Mouse (Mus musculus) liver, embryonic 14.5 days (tissue): ENCODE measurements around the gene Gm35315. TPM values are rescaled to one million over a fixed set of nuclear protein-coding genes. Genes with fewer than 3 reads are reported as not detected.

Experiments used
- ATAC-seq: fragments of 200-750 bp; cut with Nextera tagmentation; 2 replicates; pipeline ENCODE4 v1.8.0; 2017; ENCODE audit warnings: moderate number of reproducible peaks, mild to moderate bottlenecking, moderate library complexity; ENCODE audit not compliant: insufficient read depth
- DNase-seq, 3 experiments: peaks; one replicate each; pipeline ENCODE4 v3.0.0-alpha.2; 2012 to 2013; ENCODE audit warnings: low read depth in 3 of 3, low spot score in 3 of 3
- H3K27ac ChIP-seq: fragments of 300-500 bp; sonication (generic); 2 replicates; pipeline ENCODE4 v1.5.1; 2014; ENCODE audit warnings: moderate library complexity, mild to moderate bottlenecking, control low read depth, inconsistent platforms
- H3K27me3 ChIP-seq: fragments of 300-500 bp; sonication (generic); 2 replicates; pipeline ENCODE4 v1.6.1; 2014; ENCODE audit warnings: mild to moderate bottlenecking, low read length, moderate library complexity; ENCODE audit not compliant: control insufficient read depth, insufficient read depth
- H3K36me3 ChIP-seq: fragments of 300-500 bp; sonication (generic); replicated peaks from 2 replicates; pipeline ENCODE4 v1.6.1; 2014; ENCODE audit warnings: low read depth; ENCODE audit not compliant: control insufficient read depth, insufficient read depth
- H3K4me1 ChIP-seq, 2 experiments: fragments of 200-500 bp in 1 of 2; fragments of 300-500 bp in 1 of 2; sonication (generic) in 1 of 2; replicated peaks; 2 replicates each; pipeline ENCODE4 v1.6.1; 2012 to 2014; ENCODE audit warnings: antibody characterized with exemption in 1 of 2, inconsistent platforms in 1 of 2, low read length in 1 of 2; ENCODE audit not compliant: control insufficient read depth in 2 of 2, insufficient read depth in 2 of 2
- H3K4me2 ChIP-seq: fragments of 300-500 bp; sonication (generic); 2 replicates; pipeline ENCODE4 v1.6.1; 2014; ENCODE audit warnings: low read depth, mild to moderate bottlenecking, control low read depth, moderate library complexity
- H3K4me3 ChIP-seq, 2 experiments: fragments of 200-500 bp in 1 of 2; fragments of 300-500 bp in 1 of 2; sonication (generic) in 1 of 2; 2 replicates each; pipeline ENCODE4 v1.5.1; 2012 to 2014; ENCODE audit warnings: low read depth in 2 of 2, low read length in 2 of 2, mild to moderate bottlenecking in 2 of 2, control low read depth in 1 of 2, inconsistent platforms in 1 of 2, moderate library complexity in 1 of 2; ENCODE audit not compliant: insufficient read depth in 1 of 2
- H3K9ac ChIP-seq: fragments of 300-500 bp; sonication (generic); replicated peaks from 2 replicates; pipeline ENCODE4 v1.6.1; 2014; ENCODE audit warnings: mild to moderate bottlenecking, control low read depth, moderate library complexity
- H3K9me3 ChIP-seq: fragments of 300-500 bp; sonication (generic); 2 replicates; pipeline ENCODE4 v1.6.1; 2016; ENCODE audit warnings: low read length, mixed read lengths; ENCODE audit not compliant: control insufficient read depth
- CTCF ChIP-seq: IDR thresholded peaks from 2 replicates; pipeline ENCODE4 v1.5.1; 2016; ENCODE audit warnings: antibody characterized with exemption, low read depth, control low read depth
- EP300 ChIP-seq: IDR thresholded peaks from 2 replicates; pipeline ENCODE4 v1.6.1; 2016; ENCODE audit warnings: antibody characterized with exemption, low read depth
- WGBS: fragments of 180-500 bp; shearing (Covaris S2); extraction: QIAGEN DNeasy Blood & Tissue Kit; methylation state at CpG from one replicate; pipeline ENCODE4 v1.1.7; 2014; ENCODE audit not compliant: insufficient replicate concordance; 5-methylcytosine and 5-hydroxymethylcytosine counted together
- polyA plus RNA-seq, 2 experiments: library from polyadenylated mRNA; depleted of rRNA in 1 of 2; stranded (reverse) in 1 of 2; unstranded in 1 of 2; fragments of >200 nt; fragmentation: Nextera tagmentation in 1 of 2; extraction: Ambion mirVana in 1 of 2; gene quantifications; 2 replicates each; pipeline versions ENCODE4 v1.2.1 to v1.2.3; 2012 to 2014

The Gm35315 gene
- polyA plus RNA-seq, 2 experiments: 0.51 to 0.81 TPM

DNA sequence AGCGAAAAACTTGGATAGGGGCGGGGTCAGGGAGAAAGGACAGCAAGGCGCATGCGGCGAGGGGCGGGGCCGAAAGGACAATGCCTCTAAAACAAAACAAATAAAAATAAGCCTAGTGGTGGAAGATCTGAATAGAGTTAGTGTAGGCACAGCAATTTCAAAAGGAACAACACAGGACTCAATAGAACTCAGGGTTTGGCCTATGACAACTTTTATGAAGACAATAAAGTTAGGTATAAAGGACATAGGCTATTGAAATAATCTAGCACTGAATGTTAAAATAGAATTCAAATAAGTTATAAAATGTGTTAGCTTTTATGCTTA lies 14.0 kb upstream of the Gm35315 start:
- H3K9ac ChIP-seq: no peak overlapping the region
- no peaks in the 10 kb centered on the region for H3K27me3 ChIP-seq
- peaks cover 13% of the 10 kb centered on the region for H3K36me3 ChIP-seq
- 0 out of 2 replicates have a peak, but pooled peaks have one; percentile 8 for TF ChIP-seq CTCF
- no peak for TF ChIP-seq EP300
- H3K27ac ChIP-seq: no peak overlapping the region
- WGBS: 2% methylated on average over 7 of the region's 7 CpGs
- no peak for ATAC-seq
- no peak for DNase-seq
- no peaks in the 10 kb centered on the region for H3K9me3 ChIP-seq
- H3K4me3 ChIP-seq: peak overlapping the region; percentile 78 to 84; a peak in 3 of 4 replicates
- peaks cover 4 to 11% of the 10 kb centered on the region in 2 experiments; a peak in 2 of 4 replicates for H3K4me1 ChIP-seq
- H3K4me2 ChIP-seq: peak overlapping the region; percentile 80

DNA sequence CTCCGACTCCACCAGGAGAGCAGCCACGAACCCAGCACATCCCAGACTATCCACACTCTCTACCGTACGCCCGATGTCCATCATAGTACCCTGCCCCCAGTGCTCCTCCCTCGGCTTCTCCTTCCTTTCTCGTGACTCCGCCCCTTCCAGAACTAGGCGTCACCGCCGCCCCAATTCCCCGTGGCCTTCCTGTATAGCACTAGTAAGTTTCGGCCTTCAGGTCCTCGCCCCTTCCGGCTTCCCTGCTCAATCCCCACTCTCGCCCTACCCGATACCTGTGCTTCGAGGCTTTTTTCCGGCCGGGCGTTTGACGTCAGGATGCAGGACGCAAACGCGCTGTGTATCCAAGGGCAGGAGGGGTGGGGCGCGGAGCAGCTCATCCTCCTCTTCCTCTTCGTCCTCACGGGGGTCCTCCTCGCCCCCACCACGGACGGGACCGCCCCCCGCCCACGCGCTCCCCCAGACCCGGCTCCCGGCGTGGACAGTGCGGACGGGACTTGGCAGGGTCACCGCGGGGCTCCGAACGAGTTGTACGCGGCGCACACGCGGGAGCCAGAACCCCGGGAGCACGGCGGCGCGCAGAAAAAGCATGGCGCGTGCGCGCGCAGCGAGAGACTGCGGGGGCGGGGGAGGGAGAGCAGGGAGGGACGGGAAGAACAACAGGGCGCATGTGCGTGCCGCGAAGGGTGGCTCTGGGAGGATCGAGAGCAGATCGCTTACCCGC lies 13.5 kb upstream of the Gm35315 start, which contains the start of gene Gtpbp6:
Gtpbp6 (minus strand) TSS at position 617 of the 724 bp plus-strand sequence.
- ATAC-seq (peak; percentile 84), DNase-seq (peak; percentile 93 to 95 (median 94))
- peaks cover 4 to 11% of the 10 kb centered on the region in 2 experiments; a peak in 2 of 4 replicates for H3K4me1 ChIP-seq
- H3K9me3 ChIP-seq: no peaks in the 10 kb centered on the region
- peak within 1 kb of the TSS; percentile 80 for H3K4me2 ChIP-seq
- H3K9ac ChIP-seq: peak within 1 kb of the TSS; percentile 73
- peak within 1 kb of the TSS; percentile 76 for H3K27ac ChIP-seq
- H3K27me3 ChIP-seq: no peaks in the 10 kb centered on the region
- TF ChIP-seq EP300 (no peak), CTCF (no peak)
- under 1% methylated on average over 68 of the region's 71 CpGs for WGBS
- peaks cover 13% of the 10 kb centered on the region for H3K36me3 ChIP-seq
- H3K4me3 ChIP-seq: peak within 1 kb of the TSS; percentile 78 to 84

DNA sequence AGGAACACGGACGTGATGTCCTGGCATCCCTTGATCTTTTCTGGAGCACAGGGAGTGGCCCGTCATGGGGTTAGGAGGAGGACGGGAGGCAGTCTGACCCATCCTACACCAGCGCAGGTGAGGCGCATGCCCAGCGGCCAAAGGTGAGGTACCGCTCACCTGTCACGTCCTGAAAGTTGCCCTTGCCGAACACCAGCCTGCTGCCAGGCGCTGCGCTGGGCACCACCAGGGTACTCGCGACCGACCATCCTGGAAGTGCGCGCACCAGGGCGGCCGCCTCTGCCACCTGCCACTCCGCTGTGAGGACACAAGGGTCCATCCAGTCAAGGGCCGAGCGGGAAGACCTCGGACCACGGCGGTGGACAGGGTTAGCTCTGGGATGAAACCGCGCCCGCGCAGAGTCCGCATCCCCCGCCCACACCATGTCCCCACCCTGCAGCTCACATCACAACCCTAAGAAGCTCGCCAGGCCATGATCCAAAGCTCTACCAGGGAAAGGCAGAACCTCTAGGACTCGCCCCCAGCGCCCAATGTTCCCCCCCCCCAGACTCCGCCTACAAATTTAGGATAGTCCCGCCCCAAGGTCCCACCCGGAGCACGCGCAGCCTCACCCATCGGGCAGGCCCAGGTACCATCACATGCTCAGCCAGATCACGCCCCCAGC lies 12.8 kb upstream of the Gm35315 start:
- Histone ChIP-seq H3K36me3 (peaks cover 13% of the 10 kb centered on the region), H3K27me3 (no peaks in the 10 kb centered on the region), H3K9ac (peak overlapping the region; percentile 73), H3K4me2 (peak overlapping the region; percentile 80), H3K9me3 (no peaks in the 10 kb centered on the region), H3K4me1 (peaks cover 4 to 11% of the 10 kb centered on the region in 2 experiments; a peak in 2 of 4 replicates), H3K4me3 (peak overlapping the region; percentile 78 to 84), H3K27ac (no peak overlapping the region)
- DNase-seq (no peak), ATAC-seq (peak; percentile 22; the same call in 1 of the 2 replicates)
- TF ChIP-seq CTCF: peak; percentile 1; the same call in 1 of the 2 replicates
- TF ChIP-seq EP300: no peak
- WGBS: 17% methylated on average over 41 of the region's 41 CpGs

DNA sequence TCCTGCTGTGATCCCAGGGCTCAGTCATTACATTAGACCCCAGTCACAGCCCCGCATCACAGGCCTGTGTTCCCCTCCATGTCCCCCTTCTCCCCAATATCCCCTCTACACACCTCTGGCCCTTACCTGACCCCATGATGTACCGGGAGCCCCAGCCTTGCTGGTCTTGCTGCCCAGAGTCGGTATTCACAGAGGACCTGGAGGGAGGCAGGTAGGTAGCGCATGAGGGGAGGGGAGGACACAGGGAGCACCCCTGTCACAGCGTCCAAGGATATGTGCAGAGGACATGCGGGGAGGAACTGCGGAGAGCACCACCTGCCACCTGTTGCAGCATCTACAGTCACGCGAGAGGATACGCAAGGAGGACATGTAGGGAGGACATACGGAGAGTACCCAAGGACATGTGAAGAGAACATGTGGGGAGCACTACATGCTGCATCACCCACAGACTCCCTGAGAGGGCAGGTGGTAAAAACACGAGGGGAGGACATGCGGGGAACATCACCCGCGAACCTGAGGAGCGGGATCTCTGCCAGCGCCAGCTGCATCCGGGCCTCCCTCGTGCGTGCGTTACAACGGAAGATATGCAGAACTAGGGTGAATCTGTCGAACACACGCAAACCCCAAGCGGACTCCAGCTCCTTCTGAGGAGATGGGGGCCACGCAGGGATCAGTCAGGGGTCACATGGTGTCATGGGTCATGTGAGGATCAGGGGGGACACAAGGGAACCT lies 12.1 kb upstream of the Gm35315 start:
- 88% methylated on average over 26 of the region's 26 CpGs for WGBS
- H3K9ac ChIP-seq: no peak overlapping the region
- no peak for ATAC-seq
- no peaks in the 10 kb centered on the region for H3K27me3 ChIP-seq
- peaks cover 13% of the 10 kb centered on the region for H3K36me3 ChIP-seq
- peaks cover 7 to 11% of the 10 kb centered on the region in 2 experiments; a peak in 2 of 4 replicates for H3K4me1 ChIP-seq
- H3K4me2 ChIP-seq: peak overlapping the region; percentile 80
- no peak for DNase-seq
- no peaks in the 10 kb centered on the region for H3K9me3 ChIP-seq
- peak overlapping the region; percentile 78 to 84 for H3K4me3 ChIP-seq
- no peak overlapping the region for H3K27ac ChIP-seq
- TF ChIP-seq EP300 (no peak), CTCF (0 out of 2 replicates have a peak, but pooled peaks have one; percentile 1)
